Mouse (Mus musculus) midbrain, postnatal 0 days (tissue): ENCODE measurements around the gene Cers6. TPM values are rescaled to one million over a fixed set of nuclear protein-coding genes. Genes with fewer than 3 reads are reported as not detected.
A peak's percentile ranks its signal among the peaks of the same experiment; 100 is the strongest.

ENCODE experiments used
- ATAC-seq: fragments of 200-750 bp; cut with Nextera tagmentation; 2 replicates; pipeline ENCODE4 v1.8.0; 2017; ENCODE audit warnings: moderate number of reproducible peaks, mild to moderate bottlenecking, moderate TSS enrichment, moderate library complexity; ENCODE audit not compliant: low FRiP score
- DNase-seq: peaks from one replicate; pipeline ENCODE4 v3.0.0-alpha.2; 2015; ENCODE audit warnings: low spot score
- H3K27ac ChIP-seq: fragments of 300-500 bp; sonication (generic); 2 replicates; pipeline ENCODE4 v1.5.1; 2014; ENCODE audit warnings: low read depth, mild to moderate bottlenecking, low read length, mixed read lengths
- H3K27me3 ChIP-seq: fragments of 300-500 bp; sonication (generic); 2 replicates; pipeline ENCODE4 v1.6.1; 2014; ENCODE audit warnings: low read length, control low read depth, mixed read lengths; ENCODE audit not compliant: insufficient read depth
- H3K36me3 ChIP-seq: fragments of 300-500 bp; sonication (generic); 2 replicates; pipeline ENCODE4 v1.6.1; 2014; ENCODE audit warnings: low read length, control low read depth, mixed read lengths; ENCODE audit not compliant: insufficient read depth
- H3K4me1 ChIP-seq: fragments of 300-500 bp; sonication (generic); 2 replicates; pipeline ENCODE4 v1.6.1; 2014; ENCODE audit warnings: mild to moderate bottlenecking, control low read depth, antibody characterized with exemption, low read length, mixed read lengths; ENCODE audit not compliant: insufficient read depth
- H3K4me2 ChIP-seq: fragments of 300-500 bp; sonication (generic); 2 replicates; pipeline ENCODE4 v1.6.1; 2014; ENCODE audit warnings: low read depth, mild to moderate bottlenecking, low read length, mixed read lengths; ENCODE audit not compliant: poor library complexity, severe bottlenecking
- H3K4me3 ChIP-seq: fragments of 300-500 bp; sonication (generic); 2 replicates; pipeline ENCODE4 v1.5.1; 2014; ENCODE audit warnings: low read depth, mild to moderate bottlenecking, low read length, moderate library complexity
- H3K9ac ChIP-seq: fragments of 300-500 bp; sonication (generic); replicated peaks from 2 replicates; pipeline ENCODE4 v1.6.1; 2014; ENCODE audit warnings: mild to moderate bottlenecking, low read length, moderate library complexity, mixed read lengths; ENCODE audit not compliant: poor library complexity, severe bottlenecking
- H3K9me3 ChIP-seq: fragments of 300-500 bp; sonication (generic); 2 replicates; pipeline ENCODE4 v1.6.1; 2016; ENCODE audit warnings: low read length, control low read depth
- CTCF ChIP-seq: IDR thresholded peaks from 2 replicates; pipeline ENCODE4 v1.5.1; 2016; ENCODE audit warnings: antibody characterized with exemption, mild to moderate bottlenecking
- WGBS: fragments of 180-500 bp; shearing (Covaris S2); extraction: QIAGEN DNeasy Blood & Tissue Kit; methylation state at CpG from one replicate; pipeline ENCODE4 v1.1.7; 2014; 5-methylcytosine and 5-hydroxymethylcytosine counted together
- polyA plus RNA-seq: library from polyadenylated mRNA; unstranded; fragments of >200 nt; fragmentation: Nextera tagmentation; extraction: Ambion mirVana; gene quantifications from 2 replicates; pipeline ENCODE4 v1.2.1, GENCODE M21; 2015
- total RNA-seq: library from RNA; depleted of rRNA; stranded (reverse); fragments of >200 nt; gene quantifications from 2 replicates; pipeline ENCODE4 v1.2.3, GENCODE M21; 2014

Cers6 gene
- total and polyA plus RNA-seq, 2 experiments from 2014 or later = 29.8 to 57.1 TPM

GRCm38 (mm10) chr2:68862464-68863266 lies 1.4 kb downstream of the Cers6 start:
- H3K4me1 ChIP-seq = 0 out of 2 replicates have a peak, but pooled peaks cover 2% of the 10 kb centered on the region
- DNase-seq (no peak), ATAC-seq (no peak)
- peak overlapping the region; percentile 79 for H3K4me3 ChIP-seq
- no peaks in the 10 kb centered on the region for H3K27me3 ChIP-seq
- WGBS = 2% methylated on average over 15 of the region's 15 CpGs
- H3K36me3 ChIP-seq = no peaks in the 10 kb centered on the region
- H3K4me2 ChIP-seq = peak overlapping the region; percentile 85
- H3K9ac ChIP-seq = peak overlapping the region; percentile 90
- no peak for TF ChIP-seq CTCF
- no peaks in the 10 kb centered on the region for H3K9me3 ChIP-seq
- H3K27ac ChIP-seq = peak overlapping the region; percentile 89

- H3K4me1 ChIP-seq = 0 out of 2 replicates have a peak, but pooled peaks cover 4% of the 10 kb centered on the region
- H3K27ac ChIP-seq = no peak overlapping the region
- no peak for ATAC-seq
- peak overlapping the region; percentile 85 for H3K4me2 ChIP-seq
- no peak for DNase-seq
- H3K27me3 ChIP-seq = no peaks in the 10 kb centered on the region
- no peaks in the 10 kb centered on the region for H3K9me3 ChIP-seq
- H3K36me3 ChIP-seq = no peaks in the 10 kb centered on the region
- WGBS = 38% methylated on average over 6 of the region's 6 CpGs
- peak overlapping the region; percentile 90 for H3K9ac ChIP-seq
- H3K4me3 ChIP-seq = peak overlapping the region; percentile 79
- TF ChIP-seq CTCF = no peak
These were observed 2.3 kb downstream of the Cers6 start for GRCm38 (mm10) chr2:68863561-68863960.

DNA sequence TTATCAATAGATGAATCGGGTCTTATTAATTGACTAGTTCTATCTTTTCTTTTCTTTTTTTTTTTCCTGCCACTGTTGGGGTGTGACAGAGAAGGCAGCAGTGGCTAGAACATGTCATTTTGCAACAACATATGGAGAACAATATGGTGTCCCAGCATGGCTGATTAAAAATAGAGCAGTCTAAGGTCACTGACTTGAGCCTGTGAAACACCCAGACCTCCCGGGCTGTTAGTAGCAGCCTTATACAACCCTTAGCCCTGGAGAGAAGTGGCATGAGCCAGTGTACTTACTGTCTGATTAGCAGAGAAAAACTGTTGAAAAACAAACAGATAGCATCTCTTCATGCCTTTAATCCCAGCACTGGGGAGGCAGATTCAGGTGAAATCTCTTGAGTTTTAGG lies 3.1 kb downstream of the Cers6 start:
- DNase-seq = no peak
- Histone ChIP-seq H3K36me3 (no peaks in the 10 kb centered on the region), H3K4me3 (peak overlapping the region; percentile 79; the same call in 1 of the 2 replicates), H3K9ac (no peak overlapping the region), H3K27me3 (no peaks in the 10 kb centered on the region), H3K4me1 (0 out of 2 replicates have a peak, but pooled peaks cover 5% of the 10 kb centered on the region), H3K9me3 (no peaks in the 10 kb centered on the region), H3K4me2 (peak overlapping the region; percentile 85), H3K27ac (no peak overlapping the region)
- ATAC-seq = no peak
- 74% methylated on average over 2 of the region's 2 CpGs for WGBS
- no peak for TF ChIP-seq CTCF

DNA sequence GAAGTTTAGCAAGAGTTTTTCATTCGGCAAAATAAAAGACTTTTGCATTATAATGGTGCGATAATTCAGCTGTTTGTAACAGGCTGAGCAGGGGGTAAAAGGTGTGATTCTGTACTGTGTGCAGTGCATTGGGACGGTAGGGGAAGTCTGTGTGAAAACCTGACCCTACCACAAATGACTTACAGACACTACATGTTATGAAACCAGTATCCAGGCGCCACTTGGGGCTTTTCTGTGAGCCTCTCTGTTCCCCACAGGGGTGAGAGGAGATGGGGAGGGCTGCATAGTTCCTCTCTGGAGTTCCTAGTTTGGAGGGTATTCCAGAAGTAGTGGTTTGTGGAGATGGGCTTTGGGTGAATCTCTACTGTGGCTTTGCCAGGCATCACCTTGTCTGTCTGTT lies 5.9 kb downstream of the Cers6 start:
- Histone ChIP-seq H3K27me3 (no peaks in the 10 kb centered on the region), H3K4me3 (no peak overlapping the region), H3K9ac (no peak overlapping the region), H3K4me1 (0 out of 2 replicates have a peak, but pooled peaks cover 2% of the 10 kb centered on the region), H3K27ac (no peak overlapping the region), H3K9me3 (no peaks in the 10 kb centered on the region), H3K36me3 (no peaks in the 10 kb centered on the region), H3K4me2 (no peak overlapping the region)
- TF ChIP-seq CTCF = no peak
- 73% methylated on average over 4 of the region's 4 CpGs for WGBS
- ATAC-seq (no peak), DNase-seq (no peak)

DNA sequence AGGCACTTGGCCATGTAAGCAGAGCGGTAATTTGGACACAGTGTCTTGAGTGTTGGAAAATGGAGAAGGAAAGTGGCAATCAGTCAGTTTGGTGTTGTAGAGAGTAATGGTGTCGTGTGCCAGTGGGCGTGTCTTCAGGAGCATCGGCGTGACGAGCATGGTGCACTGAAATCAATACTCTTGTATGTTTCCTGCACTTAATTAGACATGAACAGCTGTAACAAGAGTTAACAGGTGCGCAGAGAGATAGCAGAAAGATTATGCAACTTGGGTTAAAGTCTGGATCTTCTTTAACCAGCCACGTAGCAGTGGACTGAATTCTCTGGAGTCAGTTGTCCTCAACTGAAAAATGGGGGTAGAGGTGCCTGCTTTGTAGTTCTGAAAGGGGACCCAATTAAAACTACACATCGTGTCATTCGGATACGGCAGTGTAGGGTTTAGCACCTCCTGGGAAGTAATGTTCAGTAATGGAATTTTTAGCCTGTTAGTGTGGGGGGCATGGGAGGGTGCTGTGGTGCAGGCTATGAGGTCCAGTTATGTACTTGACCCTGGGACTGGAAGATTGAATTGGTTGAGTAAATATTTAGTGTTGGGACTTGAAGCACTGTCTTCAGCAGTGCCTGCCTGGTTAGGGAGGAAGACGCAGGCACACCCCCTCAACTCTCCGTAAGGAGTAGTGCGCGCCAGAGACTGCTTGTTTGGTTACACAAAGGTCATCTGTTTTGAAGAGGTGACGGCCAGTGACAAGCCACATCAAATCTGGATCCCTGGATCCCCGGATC lies 9.9 kb downstream of the Cers6 start:
- H3K27me3 ChIP-seq = no peaks in the 10 kb centered on the region
- DNase-seq (no peak), ATAC-seq (no peak)
- H3K36me3 ChIP-seq = no peaks in the 10 kb centered on the region
- H3K9me3 ChIP-seq = no peaks in the 10 kb centered on the region
- WGBS = 89% methylated on average over 17 of the region's 17 CpGs
- 0 out of 2 replicates have a peak, but pooled peaks cover 2% of the 10 kb centered on the region for H3K4me1 ChIP-seq
- H3K9ac ChIP-seq = no peak overlapping the region
- no peak overlapping the region for H3K4me2 ChIP-seq
- H3K27ac ChIP-seq = no peak overlapping the region
- no peak for TF ChIP-seq CTCF
- no peak overlapping the region for H3K4me3 ChIP-seq

- H3K36me3 ChIP-seq = no peaks in the 10 kb centered on the region
- no peak overlapping the region for H3K27ac ChIP-seq
- DNase-seq (no peak), ATAC-seq (no peak)
- TF ChIP-seq CTCF = no peak
- 94% methylated on average over 6 of the region's 6 CpGs for WGBS
- H3K4me1 ChIP-seq = 0 out of 2 replicates have a peak, but pooled peaks cover 2% of the 10 kb centered on the region
- H3K27me3 ChIP-seq = no peaks in the 10 kb centered on the region
- H3K9ac ChIP-seq = no peak overlapping the region
- no peak overlapping the region for H3K4me2 ChIP-seq
- H3K9me3 ChIP-seq = no peaks in the 10 kb centered on the region
- H3K4me3 ChIP-seq = no peak overlapping the region
These were observed 11.8 kb downstream of the Cers6 start for GRCm38 (mm10) chr2:68873086-68873485.
